Mouse (Mus musculus): Measurements from ENCODE around the gene Dis3l2.

Dis3l2 gene

DNA sequence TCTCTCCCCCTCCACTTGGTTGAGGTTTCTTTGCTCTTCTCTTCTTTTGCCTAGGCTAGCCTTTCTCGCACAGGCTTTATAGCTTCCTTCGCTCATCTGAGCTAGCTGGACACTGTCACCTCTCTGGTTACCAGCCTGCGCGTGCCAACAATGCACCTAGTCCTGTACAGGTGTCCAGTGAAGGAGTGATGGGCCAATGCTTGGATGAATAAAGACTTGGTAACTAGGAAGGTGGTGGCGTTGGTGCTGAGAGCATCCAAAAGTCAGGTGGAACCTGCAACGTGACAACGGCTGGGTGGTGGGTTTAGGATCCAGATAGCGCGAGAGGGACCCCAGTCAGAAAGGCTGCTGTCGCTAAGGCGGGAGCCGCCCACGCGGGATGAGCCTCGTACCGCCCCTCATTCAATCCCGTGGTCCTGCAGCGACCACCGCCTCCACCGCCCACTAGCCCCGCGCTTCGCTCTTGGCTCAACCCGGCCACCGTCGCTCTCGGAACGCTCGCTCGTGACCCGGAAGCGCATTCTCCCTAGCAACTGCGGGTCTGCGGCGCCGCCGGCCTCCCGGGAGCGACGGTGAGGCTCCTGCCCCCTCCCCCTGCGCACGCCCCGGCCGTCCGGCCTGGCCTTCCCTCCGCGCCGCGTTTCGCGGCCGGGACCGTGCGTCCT is at the start of gene Dis3l2:
Dis3l2 (plus strand) TSS at position 509 of the 665 bp plus-strand sequence.
- peak; percentile 87 for DNase-seq (ENCODE audit: low spot score)

DNA sequence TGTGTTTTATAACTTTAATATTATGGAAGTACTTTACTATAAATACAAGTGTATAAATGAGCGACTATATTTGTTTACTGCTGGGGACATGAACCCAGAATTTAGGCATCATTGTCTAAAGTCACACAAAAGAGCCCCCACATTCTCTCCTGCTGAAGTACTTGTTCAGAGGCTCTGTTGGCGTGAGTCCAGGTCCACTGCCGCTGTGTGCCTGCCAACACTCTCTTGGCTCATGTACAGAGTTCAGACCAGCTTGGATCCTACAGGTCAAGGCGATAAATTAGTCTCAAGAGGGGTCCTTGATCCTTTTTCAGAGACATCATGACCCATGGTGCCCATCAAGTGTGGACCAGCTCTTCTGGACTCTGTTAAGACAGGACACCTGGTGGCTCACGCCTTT is 46.5 kb upstream of the Dis3l2 start:
- no peak for DNase-seq (ENCODE audit: low spot score)

DNA sequence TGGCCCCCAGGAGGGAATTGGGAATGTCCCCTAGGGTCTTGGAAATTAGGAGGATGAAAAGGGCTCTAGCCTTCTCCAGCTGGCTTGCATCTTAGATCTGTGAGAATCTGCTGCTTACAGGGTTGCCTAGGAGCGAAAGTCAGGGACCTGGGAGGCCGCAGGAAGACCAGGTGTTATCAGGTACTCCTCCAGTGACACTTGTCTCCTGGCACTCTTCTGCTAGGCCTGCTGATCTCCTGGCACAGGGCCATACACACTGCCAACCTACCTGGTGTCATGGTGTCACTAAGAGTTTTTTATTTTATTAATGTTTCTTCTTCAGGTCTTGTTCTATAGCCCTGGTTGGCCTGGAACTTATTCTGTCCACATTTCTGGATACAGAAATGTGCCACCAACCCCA is 38.5 kb upstream of the Dis3l2 start:
- DNase-seq (ENCODE audit: low spot score), result no peak

DNA sequence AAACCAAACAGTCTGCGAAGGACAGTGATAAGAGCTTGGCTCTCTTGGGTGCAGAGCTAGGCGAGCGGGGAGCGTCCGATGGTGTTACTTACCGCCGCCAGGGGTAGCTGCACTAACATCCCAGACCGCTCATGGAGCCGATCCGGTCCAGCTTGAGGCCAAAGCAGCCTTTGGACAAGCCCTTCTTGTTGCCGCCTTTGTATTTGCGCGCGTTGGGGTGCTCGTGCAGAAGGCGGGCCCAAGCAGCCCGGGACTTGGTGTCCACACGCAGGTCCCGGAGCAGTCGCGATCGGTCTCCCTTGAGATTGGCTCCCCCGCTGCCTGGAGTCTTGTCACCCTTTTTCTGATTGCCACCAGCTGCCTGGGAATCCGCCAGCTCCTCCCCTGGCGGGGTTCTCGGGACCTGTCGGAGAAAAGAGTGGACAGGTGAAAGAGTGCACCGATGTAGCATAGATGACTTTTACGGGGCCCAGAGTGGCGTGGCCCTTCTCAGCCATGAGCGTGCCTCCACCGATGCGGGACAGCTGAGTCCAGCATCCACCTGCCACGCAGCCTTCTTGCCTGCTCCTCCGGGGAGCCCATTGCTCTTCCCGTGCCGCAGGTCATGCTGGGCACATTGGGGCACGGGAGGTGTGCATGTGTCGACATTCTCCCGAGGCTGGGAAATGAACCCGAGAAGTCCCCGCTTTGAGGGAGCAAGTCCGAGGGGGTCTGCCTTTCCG is 33.9 kb upstream of the Dis3l2 start:
- DNase-seq (ENCODE audit: low spot score), result peak; percentile 73

DNA sequence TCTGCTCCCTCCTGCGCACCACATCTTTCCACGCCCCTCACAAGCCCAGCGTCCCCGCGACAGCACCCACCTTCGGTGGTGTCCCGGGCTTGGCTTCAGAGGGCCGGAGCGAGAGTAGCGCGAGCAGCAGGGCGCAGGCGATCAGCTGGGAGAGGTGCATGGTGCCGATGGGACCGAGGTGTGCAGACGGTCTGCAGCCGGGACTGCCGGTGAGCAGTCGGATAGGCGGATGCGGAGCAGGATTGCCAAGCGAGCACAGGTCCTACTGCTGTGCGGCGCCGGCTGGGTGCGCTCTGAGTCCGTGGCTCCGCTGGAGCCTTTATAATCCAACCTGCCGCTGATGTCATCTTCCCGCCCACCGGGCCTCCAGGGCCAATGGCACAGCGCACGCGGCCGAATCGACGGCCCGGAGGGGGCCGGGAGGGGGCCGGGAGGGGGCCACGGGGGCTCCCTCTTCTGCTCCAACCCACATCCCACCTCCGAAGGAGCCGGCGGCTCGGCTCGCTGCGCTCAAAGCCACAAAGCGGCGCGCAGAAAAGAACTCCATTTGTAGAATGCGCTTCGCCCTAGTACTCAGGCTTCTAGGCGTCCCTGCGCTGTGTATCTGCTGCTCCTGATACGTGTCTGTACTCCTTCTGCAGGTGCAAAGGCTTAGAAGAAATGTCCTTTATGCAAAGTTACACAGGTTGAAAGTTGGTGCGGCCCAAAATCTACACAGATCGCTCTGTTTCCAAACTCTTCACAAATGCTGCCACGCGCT is 33.1 kb upstream of the Dis3l2 start, which contains the start of gene Nppc:
Nppc (minus strand) TSS at position 293 of the 760 bp plus-strand sequence.
- peak; percentile 81 for DNase-seq (ENCODE audit: low spot score)

DNA sequence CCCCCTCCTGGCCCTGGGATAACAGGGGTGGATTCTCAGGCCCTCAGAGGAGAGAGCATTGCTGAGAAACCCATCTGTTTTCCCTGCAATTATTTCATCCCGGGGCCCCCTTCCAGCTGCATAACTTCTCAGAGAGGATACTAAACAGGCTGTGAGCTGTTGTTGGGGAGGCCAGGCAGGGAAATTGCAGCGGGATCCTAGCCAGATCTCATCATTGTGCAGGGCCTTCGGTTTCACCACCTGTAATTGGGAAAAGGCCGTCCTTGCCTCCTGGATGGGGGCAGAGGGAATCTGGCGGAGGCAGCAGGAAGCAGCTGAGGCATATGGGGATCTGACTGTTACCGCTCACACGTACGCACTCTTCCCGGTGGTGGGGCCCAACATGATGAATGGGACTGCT is 29.2 kb upstream of the Dis3l2 start:
- DNase-seq (ENCODE audit: low spot score), result peak; percentile 35

DNA sequence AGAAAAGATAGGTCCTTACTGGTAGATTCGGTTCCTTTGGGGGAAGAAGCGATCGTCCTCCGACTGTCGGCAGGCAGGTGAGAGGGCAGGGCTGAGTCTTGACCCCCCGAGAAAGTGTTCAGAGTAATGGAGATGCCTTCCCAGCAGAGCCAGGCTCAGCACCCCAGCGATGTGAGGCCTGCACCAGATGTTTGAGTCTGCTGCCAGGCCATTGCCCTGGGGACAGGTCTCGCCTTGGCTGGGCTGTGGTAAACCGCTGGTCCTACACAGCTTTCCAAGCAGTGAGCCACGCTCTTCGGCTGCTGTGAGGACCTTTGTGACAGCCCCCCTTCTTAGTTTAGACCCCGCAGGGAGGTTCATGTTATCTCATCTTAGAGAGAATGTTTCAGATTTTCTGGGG is 28.5 kb upstream of the Dis3l2 start:
- no peak for DNase-seq (ENCODE audit: low spot score)

DNA sequence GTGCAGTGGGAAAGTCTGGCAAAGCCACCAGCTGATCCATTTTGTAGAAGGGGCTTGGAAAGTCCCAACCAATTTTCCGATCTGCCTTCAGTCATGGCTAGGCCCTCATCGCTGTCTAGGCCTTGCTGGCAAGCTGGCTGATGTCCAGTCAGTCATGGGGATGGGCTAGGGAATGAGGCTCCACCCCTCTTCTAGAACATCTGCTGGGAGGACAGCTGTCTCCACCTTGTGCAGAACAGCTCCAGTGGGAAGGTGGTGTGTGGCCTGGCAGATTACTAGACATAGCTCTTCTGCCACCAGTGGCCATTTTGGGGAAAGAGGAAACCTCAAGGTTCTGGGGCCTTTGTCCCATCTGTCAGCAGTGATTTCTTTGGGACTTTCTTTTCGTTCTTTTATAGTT is 26.0 kb upstream of the Dis3l2 start:
- DNase-seq (ENCODE audit: low spot score), result no peak

DNA sequence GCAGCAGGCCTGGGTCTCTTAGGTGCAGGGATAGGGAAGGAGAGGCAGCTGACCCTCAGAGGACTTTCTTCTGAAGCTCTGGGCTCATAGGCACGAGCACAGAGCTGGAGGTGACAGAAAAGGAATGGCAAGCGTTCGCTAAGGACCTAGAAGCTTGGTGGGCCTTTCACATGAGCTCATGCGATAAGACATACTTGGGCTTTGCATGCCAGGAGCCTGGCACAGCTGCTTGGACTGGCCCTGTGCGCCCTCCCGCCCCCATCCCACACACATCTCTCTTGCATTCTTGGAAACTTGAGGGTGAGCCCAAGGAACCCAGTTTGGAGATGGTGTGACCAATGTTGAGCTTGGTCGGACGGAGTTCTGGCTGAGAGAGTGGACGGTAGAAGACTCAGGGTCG is 24.9 kb upstream of the Dis3l2 start:
- no peak for DNase-seq (ENCODE audit: low spot score)

DNA sequence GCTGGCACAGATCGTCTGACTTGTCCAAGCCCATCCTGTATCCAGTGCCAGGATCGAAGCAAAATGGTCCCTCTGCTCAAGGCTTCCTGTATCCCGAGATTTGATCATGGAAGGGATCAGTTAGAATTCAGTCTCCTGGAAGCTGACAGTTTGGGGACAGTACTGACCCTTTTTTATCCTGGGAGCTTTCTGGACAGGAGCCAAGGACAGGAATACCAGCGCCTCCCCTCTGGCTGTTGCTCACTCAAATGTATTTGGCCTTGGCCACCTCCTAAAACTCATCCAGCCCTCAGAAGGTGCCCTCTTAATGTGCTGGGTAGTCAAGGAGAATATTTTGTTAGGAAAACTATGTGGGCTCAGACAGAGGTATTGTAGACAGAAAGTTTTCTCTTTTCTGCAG is 16.4 kb upstream of the Dis3l2 start:
- DNase-seq (ENCODE audit: low spot score), result no peak

DNA sequence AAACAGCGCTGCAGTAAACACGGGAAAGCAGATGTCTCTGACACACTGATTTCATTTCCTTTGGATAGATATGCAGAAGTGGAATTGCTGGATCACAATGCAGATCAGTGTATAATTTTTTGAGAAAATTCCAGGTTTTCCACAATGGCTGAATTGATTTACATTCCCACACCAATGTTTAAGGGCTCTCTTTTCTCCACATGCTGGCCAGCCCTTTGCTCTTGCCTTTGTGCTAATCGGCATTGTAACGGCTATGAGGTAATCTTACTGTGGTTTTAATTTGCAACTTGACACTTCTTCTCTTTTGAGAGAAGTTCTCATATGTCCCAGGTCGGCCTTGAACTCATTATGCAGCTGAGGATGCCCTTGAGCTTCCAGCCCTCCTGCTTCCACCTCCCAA is 12.6 kb upstream of the Dis3l2 start:
- no peak for DNase-seq (ENCODE audit: low spot score)

DNA sequence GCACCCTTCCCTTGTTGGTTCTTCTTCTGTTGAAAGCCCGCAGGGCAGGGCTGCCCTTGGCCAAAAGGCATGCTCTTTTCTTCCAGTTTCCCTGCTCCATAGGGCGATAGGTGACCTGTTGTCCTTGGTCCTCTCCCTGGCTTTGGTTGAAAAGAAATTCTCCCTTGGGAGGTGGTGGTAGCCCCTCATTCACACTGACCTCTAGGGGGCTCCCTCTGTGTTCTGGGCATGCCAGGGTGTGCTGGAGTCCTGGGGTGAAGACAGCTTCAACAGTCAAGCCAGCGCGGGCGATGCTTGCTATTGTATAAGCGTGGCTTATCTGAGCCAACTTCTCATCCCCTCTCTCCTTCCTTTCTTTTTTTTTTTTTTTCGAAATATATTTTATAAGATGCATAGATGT is 6.7 kb upstream of the Dis3l2 start:
- no peak for DNase-seq (ENCODE audit: low spot score)

DNA sequence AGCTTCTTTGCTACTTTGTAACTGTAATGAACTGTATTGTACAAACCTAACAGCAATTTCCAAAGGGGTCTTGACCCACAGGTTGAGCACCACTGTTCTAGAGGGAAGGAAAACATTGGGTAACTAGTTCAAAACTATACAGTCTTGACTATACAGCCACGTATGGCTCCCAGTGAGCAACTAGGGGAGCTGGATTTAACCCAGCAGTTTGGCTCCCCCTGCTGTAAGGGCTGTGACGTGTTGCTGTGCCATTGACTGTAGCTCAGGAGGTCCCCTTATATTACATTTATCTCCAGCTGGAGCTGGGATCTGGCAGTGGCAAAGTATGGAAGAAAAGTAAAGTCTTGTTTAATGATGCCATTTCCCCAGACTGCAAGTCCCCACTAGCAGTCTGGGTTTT is 4.9 kb upstream of the Dis3l2 start:
- no peak for DNase-seq (ENCODE audit: low spot score)

DNA sequence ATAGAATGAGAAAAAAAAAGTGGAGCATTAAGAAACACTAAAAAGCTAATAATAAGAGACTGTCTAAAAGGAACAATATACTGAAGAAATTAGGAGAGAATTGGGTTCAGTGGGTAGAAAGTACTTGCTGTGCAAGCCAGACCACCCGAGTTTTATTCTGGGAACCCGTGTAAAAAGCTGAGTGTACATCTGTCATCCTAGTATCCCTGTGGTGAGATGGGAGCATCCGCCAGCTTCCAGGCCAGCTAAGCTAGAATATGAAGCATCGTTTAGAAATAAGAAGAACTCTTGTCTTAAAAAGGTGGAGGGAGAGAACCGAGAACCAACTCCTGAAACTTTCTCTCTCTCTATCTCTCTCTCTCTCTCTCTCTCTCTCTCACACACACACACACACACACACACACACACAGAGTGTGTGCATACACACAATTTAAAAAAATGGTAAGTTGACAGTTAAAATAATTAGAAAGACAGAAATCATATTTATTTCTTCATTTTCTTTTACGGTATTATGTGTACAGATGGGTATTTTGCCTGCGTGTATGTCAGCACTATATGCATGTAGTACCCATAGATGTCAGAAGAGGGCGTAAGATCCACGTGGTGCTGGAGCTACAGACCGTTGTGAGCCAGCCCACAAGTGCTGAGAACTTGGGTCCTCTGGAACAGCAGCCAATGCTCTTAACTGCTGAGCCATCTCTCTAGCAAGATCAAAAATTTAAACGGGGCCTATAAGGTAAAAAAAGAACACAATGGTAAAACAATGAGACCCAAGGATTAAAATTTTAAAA is 4.1 kb upstream of the Dis3l2 start:
- DNase-seq (ENCODE audit: low spot score), result no peak

DNA sequence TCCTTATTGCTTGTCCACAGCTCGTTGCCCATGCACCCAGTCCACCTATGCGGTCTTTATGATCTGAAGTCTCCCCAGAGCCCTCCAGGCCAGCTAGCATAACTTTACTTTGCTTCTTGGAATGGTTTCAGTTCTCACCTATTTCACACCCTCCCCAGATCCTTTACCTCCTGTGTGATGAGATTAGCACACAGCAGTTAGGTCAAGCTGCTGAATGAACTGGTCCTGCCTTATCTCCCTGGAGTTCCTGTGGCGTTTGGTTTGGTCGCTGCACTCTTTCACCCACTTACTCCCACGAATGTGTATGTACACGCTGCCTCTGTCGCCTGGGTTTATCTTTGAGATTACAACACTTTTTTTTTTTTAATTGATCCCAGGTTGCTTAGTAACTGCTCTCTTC is 3.2 kb upstream of the Dis3l2 start:
- DNase-seq (ENCODE audit: low spot score), result no peak

DNA sequence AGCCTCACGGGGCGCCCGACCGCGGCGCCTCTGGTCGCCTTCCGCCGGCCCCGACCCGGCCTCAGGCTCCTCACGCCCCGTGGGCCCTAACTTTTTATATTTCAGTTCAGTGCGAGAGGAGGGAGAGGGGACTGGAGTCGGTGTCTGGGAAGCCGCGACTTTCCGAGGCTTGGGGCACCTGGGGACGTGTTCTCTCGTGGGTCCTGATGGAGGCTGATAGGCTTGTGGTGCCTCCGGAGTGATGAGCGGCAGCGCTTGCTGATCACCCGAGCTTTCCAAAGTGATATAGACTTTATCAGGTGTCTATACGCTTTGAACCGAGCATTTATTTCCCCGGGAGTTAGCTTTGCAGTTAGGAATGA is 338 bp downstream of the Dis3l2 start:
- DNase-seq (ENCODE audit: low spot score), result no peak

DNA sequence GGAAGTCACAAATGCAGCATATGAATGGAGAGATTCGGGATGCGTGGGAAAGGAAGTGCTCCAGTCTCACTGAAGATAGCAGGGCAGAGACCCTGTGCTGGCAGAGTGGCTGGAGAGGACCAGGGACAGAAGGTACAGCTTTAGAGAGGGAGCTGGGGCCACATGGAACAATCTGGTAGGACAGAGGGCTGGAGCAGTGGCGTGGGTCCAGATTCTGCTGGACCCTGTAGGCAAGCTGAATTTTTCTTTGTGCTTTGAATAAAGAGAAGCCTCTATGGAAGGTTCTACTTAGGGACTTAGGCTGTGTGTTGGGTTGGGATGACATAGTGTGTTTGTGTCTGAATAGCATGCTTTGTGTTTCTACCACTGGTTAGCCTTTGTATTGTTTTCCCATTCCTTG is 1.9 kb downstream of the Dis3l2 start:
- DNase-seq (ENCODE audit: low spot score), result peak; percentile 44

DNA sequence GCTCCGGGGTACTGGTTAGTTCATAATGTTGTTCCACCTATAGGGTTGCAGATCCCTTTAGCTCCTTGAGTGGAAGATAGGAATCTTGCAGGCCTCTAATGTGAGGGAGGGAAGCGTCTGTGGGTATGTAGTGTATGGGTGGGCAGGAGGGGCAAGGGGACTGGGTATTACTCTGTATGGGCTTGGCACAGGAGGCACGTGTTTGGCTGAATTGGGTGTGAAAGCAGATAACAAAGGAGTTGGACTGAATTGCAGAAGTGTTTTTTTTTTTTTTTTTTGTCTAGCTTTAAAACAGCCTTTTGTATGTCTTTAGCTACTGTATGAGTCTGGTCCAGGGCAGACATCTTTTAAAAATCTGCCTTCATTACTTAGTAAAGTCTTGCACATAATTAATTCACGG is 5.9 kb downstream of the Dis3l2 start:
- DNase-seq (ENCODE audit: low spot score), result no peak

DNA sequence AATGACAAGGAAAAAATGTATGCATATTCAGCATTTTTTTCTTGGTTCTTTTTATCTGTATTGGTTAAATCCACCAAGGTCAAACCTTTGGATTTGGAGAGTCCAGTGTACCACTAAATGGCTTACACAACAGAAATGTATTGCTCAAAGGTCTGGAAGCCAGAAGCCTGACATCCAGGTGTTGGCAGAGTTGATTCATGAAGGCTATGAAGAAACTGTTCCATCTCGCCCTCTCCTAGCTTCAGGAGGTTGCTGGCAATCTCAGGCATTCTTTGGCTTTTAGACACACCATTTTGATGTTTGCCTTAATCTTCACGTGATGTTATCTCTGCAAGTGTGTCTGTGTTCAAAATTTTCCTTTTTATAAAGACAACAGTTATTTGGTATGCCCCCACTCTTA is 8.4 kb downstream of the Dis3l2 start:
- DNase-seq (ENCODE audit: low spot score), result no peak

DNA sequence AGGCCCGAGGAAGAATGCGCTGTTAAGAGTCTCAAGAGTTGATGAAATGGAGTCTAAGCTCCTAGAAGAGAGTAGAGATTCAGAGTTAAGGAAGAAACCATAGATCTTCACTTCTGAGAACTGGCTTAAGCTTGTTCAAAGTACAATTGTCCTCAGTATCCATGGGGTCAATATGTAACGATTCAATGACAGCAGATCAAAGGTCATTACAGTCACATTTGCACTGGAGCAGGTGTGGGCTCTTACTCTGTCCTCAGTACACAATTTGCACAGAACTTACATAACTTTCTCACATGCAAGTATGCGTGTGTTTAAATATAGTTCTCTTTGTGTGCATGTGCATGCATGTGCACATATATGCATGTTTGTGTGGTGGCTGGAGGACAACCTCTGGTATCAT is 9.4 kb downstream of the Dis3l2 start:
- no peak for DNase-seq (ENCODE audit: low spot score)

DNA sequence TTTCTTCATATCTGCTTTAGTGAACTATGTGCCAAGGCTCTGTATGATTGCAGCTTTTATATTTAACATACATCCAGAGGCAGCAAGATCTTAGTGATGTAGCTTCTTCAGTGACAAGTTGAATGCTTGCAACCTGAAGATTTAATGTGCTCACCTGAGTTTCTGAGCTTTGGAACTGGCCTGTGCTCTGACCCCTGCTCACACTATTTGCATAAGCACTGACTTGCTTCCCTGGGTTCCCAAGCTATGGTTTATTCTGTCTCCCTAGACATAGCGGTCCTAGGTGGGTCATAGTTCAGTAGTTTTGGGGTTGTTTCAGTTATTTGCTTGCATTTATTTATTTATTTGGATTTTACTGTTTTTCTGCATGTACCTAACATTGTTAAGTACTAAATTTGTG is 14.6 kb downstream of the Dis3l2 start:
- DNase-seq (ENCODE audit: low spot score), result no peak

DNA sequence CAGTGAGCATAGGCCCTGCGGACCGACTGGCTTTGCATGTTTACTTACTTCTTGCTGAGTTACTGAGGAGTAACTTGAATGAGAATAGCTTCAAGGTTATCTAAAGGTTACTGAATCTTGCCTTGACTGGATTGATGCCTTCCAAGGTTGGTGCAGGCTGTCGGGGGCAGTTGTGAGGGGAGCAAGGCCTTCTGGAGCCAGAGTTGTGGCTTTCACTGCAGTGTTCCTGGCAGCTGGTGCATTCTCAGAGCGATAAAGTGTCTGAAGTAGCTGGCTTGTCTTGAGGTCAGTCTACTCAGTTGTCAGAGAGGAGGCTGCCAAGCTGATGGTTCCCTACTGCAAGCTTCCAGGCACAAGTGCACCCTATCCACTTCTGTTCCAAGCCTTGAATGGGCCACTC is 15.8 kb downstream of the Dis3l2 start:
- no peak for DNase-seq (ENCODE audit: low spot score)

Data from layer of hippocampus, adult 11-12 months (tissue).